Mouse (Mus musculus) erythroblast, embryonic 14.5 days (primary cell): ENCODE results near the gene Megf11.

Experiments
- GATA1 ChIP-seq: IDR thresholded peaks from 2 replicates; pipeline ENCODE4 v1.6.1; 2012; ENCODE audit warnings: low read length, inconsistent platforms, mixed read lengths
- TAL1 ChIP-seq: IDR thresholded peaks from 3 replicates; pipeline ENCODE4 v1.6.1; 2012; ENCODE audit warnings: low read length, inconsistent platforms, mixed read lengths

GRCm38 (mm10) chr9:64734166-64734565 lies 348.7 kb downstream of the Megf11 start:
- TF ChIP-seq GATA1 (no peak), TAL1 (no peak)
